ENCODE assay signal across 1 mouse cellular context in the genomic region with DNA sequence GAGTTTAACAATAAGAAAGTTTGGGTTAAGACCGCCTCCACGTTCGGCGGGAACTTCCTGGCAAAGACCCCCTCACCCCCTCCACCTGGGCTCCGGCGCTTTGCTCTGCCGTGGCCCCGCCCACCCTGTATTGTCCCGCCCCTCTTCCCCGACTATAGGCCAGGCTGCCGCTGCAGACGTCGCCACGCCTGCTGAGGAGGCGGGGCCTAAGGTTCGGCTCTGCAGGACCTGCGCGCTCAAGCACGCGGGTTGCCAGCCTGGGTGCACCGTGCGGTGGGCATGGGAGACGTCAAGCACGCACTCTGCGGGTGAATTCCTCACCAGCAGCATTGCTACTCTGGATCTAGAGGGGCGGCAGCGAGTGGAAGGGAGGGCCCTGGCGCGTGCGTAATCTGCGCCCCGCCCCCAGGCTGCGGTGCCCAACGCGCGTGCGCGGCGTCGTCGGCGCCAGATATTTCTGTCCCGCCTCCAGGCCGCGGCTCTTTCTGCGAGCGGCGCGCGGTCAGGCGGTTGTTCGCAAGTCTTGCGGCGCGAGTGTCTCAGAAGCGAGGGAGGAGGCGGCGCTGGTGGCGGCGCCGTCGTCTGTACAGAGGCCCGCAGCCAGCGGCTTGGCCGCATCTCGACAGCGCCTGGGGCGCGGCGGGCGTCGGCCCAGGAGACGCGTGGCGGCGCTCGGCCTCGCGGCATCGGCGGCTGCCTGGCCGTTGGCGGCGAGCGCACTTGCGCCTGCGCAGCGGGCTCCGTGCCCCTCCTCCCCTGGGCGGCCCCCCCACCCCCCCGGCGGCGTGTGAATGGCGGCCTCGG.
A peak's percentile ranks its signal among the peaks of the same experiment; 100 is the strongest.
TF ChIP-seq lines count a peak whose summit lies in the region.

No protein-coding gene starts in this region.

TF ChIP-seq in C2C12, 6 proteins besides CTCF, POLR2A, EP300 and RAD21:
- TF ChIP-seq MYOD1 (IDR thresholded peaks at IDR 0.05; ENCODE audit: control insufficient read depth, insufficient read length, low read depth) (no peak), MAX (IDR thresholded peaks at IDR 0.05) (peak; percentile 35)
